Mouse (Mus musculus) ZHBTc4 (cell line): ENCODE measurements around the gene Tshb.

Experiments
- DNase-seq: peaks from one replicate; pipeline ENCODE4 v3.0.0-alpha.2; 2011; ENCODE audit warnings: low read depth, low spot score

Tshb gene

DNA sequence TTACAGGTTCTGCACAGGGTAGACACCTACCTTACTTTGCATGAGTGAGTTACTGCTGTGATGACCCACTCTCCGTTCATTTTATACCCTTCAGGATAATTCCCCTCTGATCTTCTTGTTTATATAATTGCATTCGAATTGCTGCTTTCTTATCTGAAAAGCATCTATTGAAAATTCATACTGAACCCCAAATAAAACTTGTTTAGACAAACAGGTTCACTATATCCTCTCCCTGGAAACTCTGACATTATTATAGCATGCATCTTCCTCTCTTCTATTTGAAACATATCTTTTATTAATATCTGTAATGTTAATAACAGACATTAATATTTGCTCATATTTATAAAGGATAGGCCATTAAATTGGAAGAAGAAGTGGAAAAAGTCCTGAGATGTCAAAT lies at the start of gene Tshb:
Gene Tshb, minus strand, starts transcription at position 101 of the 400 bp plus-strand sequence.
- no peak for DNase-seq

DNA sequence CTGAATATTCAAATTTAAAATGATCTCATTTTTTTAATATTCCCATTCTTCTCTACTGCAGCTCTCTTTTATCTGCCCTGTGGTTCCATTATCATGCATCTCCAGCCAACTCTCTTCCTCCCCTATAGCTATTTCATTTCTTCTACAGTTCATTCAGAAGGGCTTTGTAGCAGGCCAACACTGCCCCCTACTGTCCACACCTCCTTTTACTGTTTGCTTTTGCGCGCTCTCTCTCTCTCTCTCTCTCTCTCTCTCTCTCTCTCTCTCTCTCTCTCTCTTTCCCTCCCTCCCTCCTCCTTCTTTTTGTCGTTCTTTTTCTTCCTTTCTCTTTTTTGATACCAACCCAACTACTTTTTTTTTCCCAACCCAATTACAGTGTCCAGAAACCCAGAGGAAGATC lies 21.4 kb upstream of the Tshb start:
- peak; percentile 67 for DNase-seq

DNA sequence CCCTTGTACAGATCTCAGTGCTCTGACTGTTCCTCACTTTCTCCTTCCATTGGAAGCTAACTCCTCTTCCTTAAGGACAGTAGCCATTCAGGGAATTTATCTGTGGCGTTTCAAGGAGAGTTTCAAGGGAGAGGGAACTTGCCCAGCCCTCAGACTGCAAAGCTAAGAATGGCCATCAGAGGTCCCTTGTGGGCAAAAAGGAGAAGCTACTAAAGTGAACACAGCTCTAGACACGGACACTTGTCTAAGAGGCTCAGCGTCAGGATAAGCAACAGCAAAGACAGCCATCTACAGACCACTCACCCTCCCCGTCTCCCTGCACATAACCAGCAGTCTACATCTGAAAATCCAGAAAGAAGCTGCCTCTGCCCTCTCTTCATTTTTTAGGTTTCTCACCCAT lies 4.9 kb upstream of the Tshb start:
- DNase-seq = peak; percentile 13

DNA sequence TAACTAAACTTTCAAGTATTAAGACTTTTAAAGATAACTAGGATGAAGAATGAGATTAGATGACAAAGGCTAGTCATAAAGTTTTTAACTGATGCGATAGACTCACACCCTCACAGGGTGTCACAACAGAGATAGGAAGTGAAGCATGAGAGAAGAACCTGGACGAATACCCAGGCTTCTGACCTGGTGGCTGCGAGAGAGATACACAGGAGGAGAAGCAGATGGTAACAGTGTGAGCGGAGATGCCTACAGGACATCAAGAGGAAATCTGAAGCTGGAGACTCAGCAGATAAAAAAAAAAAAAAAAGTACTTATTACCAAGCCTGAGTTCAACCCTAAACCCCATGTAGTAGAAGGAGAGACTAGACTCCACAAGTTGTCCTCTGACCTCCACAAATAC lies 9.5 kb downstream of the Tshb start:
- no peak for DNase-seq

DNA sequence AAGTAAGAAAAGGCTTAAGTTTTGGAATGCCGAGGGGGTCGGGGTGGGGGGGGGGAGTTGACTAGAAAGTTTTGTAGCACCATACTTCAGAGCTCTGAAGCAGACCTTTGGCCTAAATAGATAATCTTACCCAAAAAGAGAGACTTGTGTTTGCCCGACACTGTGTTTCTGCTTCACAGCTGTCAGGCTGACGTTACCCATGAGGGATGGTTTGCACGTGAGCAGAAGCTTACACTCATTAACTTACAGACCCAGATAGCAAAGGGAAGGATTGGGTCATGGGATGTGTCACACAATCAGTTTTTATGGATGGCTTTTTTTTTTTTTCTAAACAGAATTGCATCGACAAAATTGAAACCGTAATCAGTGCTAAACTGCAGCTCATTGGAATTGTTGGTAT lies 17.7 kb downstream of the Tshb start:
- DNase-seq = no peak

DNA sequence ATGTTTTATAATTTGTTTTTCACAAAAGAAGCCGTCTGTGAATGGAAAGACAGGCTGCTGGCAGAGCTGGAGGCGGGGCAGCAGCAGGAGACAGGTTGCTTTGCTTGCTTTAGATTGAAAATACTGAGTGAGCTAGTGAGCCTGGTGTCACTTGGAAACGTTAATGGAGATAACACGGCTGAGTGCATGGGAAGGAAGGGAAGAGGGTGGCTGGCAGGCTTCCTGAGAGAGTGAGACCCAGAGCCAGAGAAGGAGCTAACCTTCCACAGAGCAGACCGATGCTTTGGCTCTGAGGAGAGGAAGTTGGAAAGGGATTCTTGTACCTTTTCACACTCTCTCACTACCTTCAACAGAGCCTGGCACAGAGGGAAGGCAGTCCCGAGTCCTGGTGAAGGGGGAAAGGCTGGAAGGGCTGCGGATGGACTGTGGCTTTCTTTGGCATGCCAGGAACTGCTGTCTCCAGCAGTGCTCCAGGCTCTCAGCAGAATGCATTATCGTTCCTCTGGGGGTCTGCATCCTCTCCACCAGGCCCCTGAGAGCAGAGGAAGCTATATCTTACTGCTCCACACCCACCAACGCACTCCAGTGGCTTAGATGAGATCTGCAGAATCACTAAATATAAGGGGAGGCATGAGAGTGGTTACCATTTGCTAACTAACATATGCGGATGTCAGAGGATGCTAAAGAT lies 18.7 kb downstream of the Tshb start:
- DNase-seq = no peak

DNA sequence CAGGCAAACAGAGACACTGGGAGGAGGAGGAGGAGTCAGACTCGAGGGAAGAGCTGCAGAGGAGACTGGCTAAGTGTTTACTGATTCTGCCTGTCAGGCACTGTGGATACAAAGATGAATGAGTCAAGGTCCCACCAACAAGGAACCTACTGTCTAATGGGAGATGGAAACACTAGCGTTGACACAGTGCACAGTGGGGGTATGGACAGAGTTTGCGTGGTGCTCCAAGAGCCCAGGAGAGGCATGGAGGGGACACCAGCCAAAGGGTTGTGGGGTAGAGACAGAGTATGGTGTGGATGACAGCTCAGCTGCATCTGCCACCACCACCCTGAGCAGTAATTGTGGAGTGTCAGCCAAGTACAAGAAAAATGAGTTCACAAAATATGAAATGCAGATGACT lies 20.1 kb downstream of the Tshb start:
- DNase-seq = no peak

DNA sequence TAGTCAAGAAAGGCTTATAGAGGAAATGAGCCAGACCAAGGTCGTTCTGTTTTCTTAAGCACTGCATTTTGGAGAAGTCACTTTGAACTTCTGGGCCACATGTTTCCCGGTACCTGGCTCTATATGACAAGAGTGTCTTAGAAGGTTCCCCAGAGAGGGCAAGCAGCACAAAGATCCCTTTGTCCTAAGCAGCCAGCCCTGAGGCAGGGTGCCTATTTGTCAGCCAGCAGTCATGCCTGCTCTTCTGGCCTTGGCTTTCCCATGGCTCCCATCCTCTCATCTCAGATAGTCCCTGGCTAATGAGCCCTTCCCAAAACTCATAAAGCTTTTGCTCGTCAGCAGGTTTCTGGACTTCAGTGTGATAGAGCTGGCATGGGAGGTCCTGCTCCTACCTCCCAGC lies 22.3 kb downstream of the Tshb start:
- DNase-seq = no peak

DNA sequence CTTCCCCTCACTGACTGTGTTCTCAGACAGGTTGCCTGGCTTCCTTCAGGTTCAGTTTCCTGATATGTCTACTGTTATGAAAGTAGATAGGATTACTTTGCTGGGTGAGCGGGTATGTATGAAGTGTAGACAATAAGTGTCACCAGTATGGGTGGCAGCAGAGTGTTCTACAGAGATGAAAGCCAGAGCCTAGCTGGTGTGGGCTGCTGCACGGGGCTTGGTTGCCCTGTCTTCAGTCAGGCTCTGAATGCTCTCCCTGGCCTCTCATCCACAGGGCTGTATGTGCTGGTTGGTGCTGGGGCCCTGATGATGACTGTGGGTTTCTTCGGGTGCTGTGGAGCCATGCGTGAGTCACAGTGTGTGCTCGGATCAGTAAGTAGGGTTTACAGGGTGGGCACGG lies 25.5 kb downstream of the Tshb start:
- DNase-seq = no peak

DNA sequence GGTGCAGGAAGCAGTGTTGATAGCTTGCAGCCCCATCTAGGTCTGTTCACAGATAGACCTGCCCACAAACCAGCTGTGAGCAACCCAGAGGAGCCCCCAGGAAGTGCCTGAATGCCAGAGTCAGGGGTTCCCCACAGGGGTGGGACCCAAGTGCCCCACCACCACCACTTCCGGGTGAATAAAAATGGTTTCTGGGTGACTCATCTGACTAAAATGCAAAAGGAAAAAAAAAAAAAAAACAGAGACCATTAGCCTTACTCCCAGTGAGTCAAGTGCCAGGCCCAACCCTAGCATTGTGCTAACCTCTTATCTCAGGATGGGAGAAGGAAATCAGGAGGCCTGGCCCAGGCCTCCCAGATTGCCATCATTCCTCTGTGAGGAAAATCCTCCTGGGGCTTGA lies 26.7 kb downstream of the Tshb start:
- no peak for DNase-seq

DNA sequence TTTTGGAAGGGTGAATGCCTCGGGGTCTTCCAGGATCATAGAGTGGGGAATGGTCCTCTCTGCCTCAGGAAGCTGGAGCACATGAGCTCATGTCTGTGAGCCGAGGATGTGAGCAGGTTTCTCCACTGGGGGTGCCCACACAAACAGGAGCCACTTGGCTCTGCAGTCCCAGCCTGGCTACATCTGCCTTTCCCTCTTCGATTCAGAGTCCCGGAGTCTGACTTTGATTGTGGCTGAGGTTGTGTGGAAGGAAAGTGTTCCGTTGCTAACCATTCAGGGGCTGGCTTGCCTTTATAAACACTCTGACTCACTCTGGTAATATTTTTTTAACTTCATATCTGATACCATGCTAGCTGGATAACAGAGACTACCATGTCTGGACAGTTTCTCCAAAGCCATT lies 30.1 kb downstream of the Tshb start:
- DNase-seq = no peak

DNA sequence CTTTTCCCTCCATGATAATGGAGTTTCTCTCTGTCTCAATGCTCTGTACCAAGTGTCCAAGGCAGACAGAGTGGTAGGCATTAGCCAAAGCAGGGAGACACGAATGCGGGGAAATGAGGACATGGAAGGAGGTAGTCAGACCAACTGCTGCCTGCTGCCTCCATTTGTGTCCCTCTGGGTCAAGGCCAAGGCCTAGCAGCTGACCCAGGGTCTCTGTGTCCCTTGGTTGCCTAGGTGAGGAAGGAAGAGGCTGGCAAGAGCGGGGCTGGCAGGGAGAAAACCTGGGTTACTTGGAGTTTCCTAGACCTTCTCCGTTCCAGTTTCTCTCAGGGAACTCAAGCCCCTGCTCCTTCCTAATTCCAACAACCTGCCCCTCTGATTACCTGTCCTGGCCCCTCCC lies 30.5 kb downstream of the Tshb start:
- no peak for DNase-seq

DNA sequence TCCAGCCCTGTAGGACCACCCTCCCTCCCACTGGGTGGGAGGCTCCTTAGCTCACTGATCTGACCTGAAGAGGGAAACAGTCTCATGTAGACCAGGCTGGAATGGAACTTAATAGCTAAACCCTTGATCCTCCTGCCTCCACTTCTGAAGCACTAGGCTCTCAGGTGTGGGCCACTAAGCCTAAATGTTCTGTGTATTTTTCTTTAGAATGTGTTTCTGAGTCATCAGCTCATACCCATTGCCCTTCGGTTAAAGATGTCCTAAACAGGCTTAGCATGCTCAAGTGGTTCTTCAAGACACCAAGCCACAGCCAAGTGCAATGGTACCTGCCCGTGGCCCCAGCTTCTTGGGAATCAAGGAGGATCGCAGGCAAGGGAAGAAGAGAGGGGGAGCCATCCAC lies 31.0 kb downstream of the Tshb start:
- no peak for DNase-seq

DNA sequence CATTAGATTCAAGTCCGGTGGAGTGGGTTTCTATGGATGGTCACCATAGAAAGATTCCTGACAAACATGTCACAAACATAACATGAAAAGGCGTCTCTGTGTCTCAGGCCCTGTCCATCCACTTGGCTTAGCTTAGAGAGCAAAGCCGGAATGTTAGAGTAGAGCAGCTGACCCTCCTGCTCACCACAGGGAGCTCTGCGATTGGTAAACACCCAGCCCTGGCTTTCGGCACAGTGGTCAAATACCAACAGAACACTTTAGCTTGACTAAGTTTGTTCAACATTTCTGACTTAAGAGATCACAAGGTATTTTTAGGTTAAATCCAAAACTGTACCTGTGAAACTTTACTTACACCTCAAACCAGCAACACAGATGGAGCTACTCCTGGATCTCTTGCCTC lies 31.4 kb downstream of the Tshb start:
- no peak for DNase-seq

DNA sequence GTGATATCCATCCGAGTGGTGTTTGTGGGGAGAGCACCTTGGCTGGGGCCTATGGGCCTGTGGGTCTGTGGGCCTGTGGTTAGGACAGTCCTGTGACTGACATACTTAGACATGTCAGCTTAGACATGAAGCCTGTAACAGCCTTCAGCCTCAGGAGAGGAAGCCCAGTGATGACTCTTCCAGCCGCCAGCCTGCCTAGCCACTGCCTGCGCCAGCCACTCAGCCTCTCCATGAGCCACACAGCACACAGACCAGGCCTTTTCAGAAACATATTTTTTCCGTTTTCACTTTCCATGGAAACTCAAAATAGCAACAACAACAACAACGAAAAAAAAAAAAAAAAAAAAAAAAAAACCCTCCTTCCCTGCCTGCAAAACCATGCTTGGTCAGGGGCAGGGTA lies 33.8 kb downstream of the Tshb start:
- DNase-seq = no peak

DNA sequence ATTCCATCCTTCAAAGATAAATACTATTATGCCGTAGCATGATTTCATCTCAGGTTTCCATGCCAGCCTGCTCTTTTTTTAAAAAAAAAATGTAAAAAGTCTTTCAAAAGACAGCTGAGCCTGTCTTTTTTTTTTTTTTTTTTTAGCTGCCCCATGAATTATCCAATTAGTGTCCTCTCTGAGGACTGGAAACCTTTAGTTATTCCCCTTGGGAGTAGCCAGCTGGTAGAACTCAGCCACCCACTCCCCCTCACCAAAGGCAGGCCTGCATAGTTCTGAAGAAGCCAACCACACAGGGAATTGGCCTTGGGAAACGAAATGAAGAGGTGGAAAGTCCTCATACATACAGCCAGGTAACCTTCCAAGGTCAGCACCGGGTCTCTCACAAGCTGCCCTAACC lies 34.5 kb downstream of the Tshb start:
- DNase-seq = no peak

DNA sequence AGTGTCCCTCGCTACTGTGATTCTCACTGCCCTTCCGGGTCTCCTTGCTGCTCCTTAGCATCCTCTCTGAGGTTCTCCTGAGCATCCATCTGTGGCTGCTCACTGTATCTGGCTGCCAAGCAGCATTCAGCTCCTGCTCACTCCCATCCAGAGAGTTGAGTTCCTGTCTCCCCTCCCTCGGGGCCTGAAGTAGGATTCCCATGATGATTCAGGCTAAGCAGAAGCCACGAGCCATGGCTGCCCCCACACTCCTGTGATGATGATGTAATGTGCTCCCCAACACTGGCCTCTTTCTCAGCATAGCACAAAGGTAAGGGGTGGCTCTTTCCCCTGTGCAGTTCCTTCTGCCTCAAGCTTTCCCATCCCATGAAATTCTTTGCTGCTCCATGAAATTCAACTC lies 36.3 kb downstream of the Tshb start:
- DNase-seq = no peak

DNA sequence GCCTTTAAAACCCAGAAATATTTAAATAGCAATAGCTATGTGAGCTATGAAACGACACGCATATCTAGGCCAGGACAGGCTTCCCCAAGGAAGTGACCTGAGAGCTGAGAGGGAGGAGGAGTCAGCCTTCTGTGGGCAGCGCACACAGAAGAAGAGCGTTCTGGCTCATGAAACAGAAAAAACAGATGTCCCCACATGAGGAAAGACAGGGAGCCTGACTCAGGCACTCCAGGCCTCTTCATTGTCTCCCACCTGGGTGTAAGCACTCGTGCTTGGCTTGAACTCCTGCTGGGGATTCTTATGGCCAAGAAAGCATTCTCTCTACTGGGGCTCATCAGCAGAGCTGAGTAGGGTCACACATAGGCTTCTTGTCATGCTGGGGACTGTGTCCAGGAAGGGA lies 37.9 kb downstream of the Tshb start:
- DNase-seq = peak; percentile 12

DNA sequence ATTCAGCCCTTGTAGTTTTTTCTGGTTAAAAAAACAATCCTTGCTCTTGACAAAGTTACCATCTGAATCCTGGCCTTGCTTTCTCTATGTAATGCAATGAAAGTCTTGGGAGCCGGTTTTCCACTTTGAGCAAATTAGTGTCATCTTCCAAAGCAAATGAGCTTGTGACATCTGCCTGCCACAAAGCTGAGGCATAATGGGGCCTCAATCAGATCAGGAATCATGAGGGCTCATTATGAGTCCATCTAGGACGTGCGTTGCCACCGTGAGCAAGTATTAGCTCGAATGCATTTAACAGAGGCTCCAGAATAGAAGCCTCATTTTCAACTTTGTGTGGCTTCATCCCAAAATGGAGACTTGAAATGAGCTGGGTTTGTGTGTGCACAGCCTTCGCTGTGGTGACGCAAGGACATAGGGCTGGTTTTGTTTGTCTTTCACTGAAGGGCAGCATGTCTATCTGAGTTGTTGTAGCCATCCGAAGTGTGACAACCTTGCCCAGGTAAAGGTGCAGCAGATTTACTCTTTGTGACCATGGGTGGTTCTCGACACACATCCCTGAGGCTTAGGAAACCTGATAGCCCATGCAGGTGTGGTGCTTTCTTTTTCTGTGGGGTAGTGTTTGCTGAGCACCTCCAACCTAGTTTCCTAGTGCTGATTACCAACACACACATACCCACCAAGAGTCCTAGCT lies 38.6 kb downstream of the Tshb start:
- no peak for DNase-seq

DNA sequence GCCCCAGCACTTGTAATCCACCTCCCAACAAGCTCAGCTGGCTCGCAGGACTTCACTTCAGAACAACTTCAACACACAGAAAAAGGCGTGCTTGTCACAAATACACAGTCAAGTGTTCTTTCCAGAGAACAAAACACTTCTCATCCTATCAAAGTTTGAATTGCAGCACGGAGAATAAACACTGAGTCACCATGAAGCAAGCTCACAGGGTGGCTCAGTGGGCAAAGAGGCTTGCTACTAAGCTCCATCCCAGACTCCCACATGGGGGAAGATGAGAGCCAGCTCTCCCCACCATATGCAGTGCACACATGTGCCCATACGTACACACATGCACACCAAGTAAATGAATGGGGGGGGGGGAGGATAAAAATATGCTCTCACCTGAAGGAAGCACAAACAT lies 39.3 kb downstream of the Tshb start:
- DNase-seq = no peak

DNA sequence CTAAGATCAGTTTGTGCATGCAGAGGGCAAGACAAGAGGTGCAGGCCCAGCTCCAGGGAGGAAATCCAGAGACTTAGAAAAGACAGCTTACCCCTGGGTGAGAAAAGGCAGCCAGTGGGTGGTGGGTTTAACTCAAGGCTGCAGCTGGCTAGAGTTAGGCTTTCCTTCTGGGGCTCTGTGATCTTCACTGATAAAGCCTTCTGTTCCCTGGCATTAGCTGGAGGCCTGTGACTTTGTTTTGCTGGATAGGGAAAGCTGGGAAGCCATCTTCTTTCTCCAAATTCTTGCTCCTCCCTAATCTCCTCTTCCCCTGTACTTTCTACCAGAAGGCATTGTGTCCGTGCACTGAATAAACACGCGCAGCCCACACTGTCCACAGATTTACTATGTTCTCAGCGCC lies 39.8 kb downstream of the Tshb start:
- DNase-seq = no peak

DNA sequence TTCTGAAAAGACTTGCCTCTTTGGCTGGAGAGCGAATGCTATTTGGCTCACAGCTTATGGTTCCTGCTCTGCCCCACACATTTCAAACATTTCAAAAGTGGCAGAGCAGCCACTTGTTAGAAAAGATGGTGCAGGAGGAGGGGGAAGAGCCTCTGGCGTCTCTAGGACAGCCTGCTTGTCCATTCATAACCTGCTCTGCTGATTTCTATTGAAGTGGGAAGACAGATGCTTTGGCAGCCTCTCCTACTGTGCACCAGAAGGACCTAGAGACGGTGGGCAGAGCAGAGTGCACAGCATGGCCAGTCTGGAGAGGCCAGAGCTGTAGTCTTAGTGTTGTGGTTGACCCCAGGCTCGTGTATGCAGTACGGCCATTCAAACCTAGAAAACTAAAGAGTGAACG lies 43.6 kb downstream of the Tshb start:
- no peak for DNase-seq

DNA sequence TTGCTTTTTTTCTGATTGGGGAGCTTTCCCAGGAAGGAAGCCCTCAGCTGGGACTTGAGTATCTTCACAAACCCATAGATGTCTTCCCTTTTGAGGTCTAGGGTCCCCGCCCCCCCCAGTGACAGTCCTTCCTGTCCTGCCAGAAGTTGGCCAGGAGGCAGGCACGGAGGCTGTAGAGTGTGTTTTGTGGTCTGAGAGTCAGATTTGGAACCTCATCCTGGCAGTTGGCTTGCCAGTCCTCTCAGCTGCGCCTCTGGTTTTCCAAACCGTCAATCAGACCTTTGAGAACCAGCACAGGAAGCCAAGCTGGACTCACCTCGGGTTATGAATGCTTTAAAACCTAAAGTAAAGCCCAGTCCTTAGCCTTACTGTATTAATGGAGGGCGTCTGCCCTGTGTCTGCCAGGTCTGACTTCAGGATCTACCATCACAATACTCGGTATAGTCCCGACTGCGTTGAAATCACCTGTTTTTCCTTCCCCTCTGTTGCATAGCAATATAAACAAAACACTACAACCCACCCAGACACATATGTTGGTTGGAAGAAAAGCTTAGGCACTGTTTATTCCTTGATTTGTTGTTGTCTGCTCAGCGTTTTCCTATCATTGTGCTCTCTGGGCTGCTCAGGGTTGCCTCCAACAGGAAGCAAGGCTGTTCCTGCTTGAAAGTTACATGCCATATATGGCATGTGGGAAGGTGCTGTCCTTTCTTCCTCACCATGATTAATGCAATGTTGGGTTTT lies 44.2 kb downstream of the Tshb start:
- no peak for DNase-seq
